Mouse (Mus musculus): ENCODE results near the gene Gm44502. TPM values are rescaled to one million over a fixed set of nuclear protein-coding genes. Genes with fewer than 3 reads are reported as not detected.
A peak's percentile ranks its signal among the peaks of the same experiment; 100 is the strongest.
"Not testable (repeated sequence)": the region's sequence is repeated elsewhere in the genome, so short reads cannot be mapped to it uniquely, and the experiment has no call there.

Gene Gm44502
- total RNA-seq, 1 experiment from 2014 or later, result 1.3 TPM

- ATAC-seq (ENCODE audit: extremely low read depth, insufficient number of reproducible peaks, low FRiP score, poor library complexity, severe bottlenecking), result peak; percentile 59; the same call in 1 of the 2 replicates
Measured at GRCm38 (mm10) chr15:89458942-89459341, 29.4 kb upstream of the Gm44502 start.

GRCm38 (mm10) chr15:89455642-89456041 is 26.1 kb upstream of the Gm44502 start:
- no peak for ATAC-seq (ENCODE audit: extremely low read depth, insufficient number of reproducible peaks, low FRiP score, poor library complexity, severe bottlenecking)

- ATAC-seq (ENCODE audit: extremely low read depth, insufficient number of reproducible peaks, low FRiP score, poor library complexity, severe bottlenecking), result no peak
Measured at GRCm38 (mm10) chr15:89454857-89455256, 25.4 kb upstream of the Gm44502 start.

GRCm38 (mm10) chr15:89453865-89454478 is 24.5 kb upstream of the Gm44502 start, which contains the start of gene Mapk8ip2:
TSS of gene Mapk8ip2 (plus strand) at chr15:89453913.
- ATAC-seq (ENCODE audit: extremely low read depth, insufficient number of reproducible peaks, low FRiP score, poor library complexity, severe bottlenecking), result no peak

- no peak for ATAC-seq (ENCODE audit: extremely low read depth, insufficient number of reproducible peaks, low FRiP score, poor library complexity, severe bottlenecking)
Measured at GRCm38 (mm10) chr15:89452906-89453864, 23.7 kb upstream of the Gm44502 start.

GRCm38 (mm10) chr15:89442486-89443070 is 13.1 kb upstream of the Gm44502 start:
- ATAC-seq (ENCODE audit: extremely low read depth, insufficient number of reproducible peaks, low FRiP score, poor library complexity, severe bottlenecking), result no peak

GRCm38 (mm10) chr15:89435878-89436277 is 6.4 kb upstream of the Gm44502 start:
- no peak for ATAC-seq (ENCODE audit: extremely low read depth, insufficient number of reproducible peaks, low FRiP score, poor library complexity, severe bottlenecking)

- ATAC-seq (ENCODE audit: extremely low read depth, insufficient number of reproducible peaks, low FRiP score, poor library complexity, severe bottlenecking), result no peak
Measured at GRCm38 (mm10) chr15:89434136-89434535, 4.6 kb upstream of the Gm44502 start.

- no peak for ATAC-seq (ENCODE audit: extremely low read depth, insufficient number of reproducible peaks, low FRiP score, poor library complexity, severe bottlenecking)
Measured at GRCm38 (mm10) chr15:89432946-89433345, 3.5 kb upstream of the Gm44502 start.

GRCm38 (mm10) chr15:89431806-89432205 is 2.3 kb upstream of the Gm44502 start:
- no peak for ATAC-seq (ENCODE audit: extremely low read depth, insufficient number of reproducible peaks, low FRiP score, poor library complexity, severe bottlenecking)

- ATAC-seq (ENCODE audit: extremely low read depth, insufficient number of reproducible peaks, low FRiP score, poor library complexity, severe bottlenecking), result no peak
Measured at GRCm38 (mm10) chr15:89431271-89431670, 1.8 kb upstream of the Gm44502 start.

- not testable (repeated sequence) for ATAC-seq (ENCODE audit: extremely low read depth, insufficient number of reproducible peaks, low FRiP score, poor library complexity, severe bottlenecking)
Measured at GRCm38 (mm10) chr15:89430771-89431170, 1.3 kb upstream of the Gm44502 start.

GRCm38 (mm10) chr15:89430341-89430740 is 845 bp upstream of the Gm44502 start:
- ATAC-seq (ENCODE audit: extremely low read depth, insufficient number of reproducible peaks, low FRiP score, poor library complexity, severe bottlenecking), result no peak

GRCm38 (mm10) chr15:89428821-89429351 is 610 bp downstream of the Gm44502 start:
- ATAC-seq (ENCODE audit: extremely low read depth, insufficient number of reproducible peaks, low FRiP score, poor library complexity, severe bottlenecking), result no peak

GRCm38 (mm10) chr15:89428136-89428790 is 1.2 kb downstream of the Gm44502 start:
- ATAC-seq (ENCODE audit: extremely low read depth, insufficient number of reproducible peaks, low FRiP score, poor library complexity, severe bottlenecking), result no peak

GRCm38 (mm10) chr15:89426716-89427115 is 2.8 kb downstream of the Gm44502 start:
- no peak for ATAC-seq (ENCODE audit: extremely low read depth, insufficient number of reproducible peaks, low FRiP score, poor library complexity, severe bottlenecking)

- ATAC-seq (ENCODE audit: extremely low read depth, insufficient number of reproducible peaks, low FRiP score, poor library complexity, severe bottlenecking), result no peak
Measured at GRCm38 (mm10) chr15:89425711-89426121, 3.8 kb downstream of the Gm44502 start, which contains the start of gene Cpt1b. TSS of gene Cpt1b (minus strand) at chr15:89425863.

- no peak for ATAC-seq (ENCODE audit: extremely low read depth, insufficient number of reproducible peaks, low FRiP score, poor library complexity, severe bottlenecking)
Measured at GRCm38 (mm10) chr15:89424621-89425020, 4.9 kb downstream of the Gm44502 start.

- ATAC-seq (ENCODE audit: extremely low read depth, insufficient number of reproducible peaks, low FRiP score, poor library complexity, severe bottlenecking), result no peak
Measured at GRCm38 (mm10) chr15:89421938-89422337, 7.6 kb downstream of the Gm44502 start.

Measured in neutrophil, adult 5-6 weeks (primary cell).